Mouse (Mus musculus) lung, postnatal 14 days (tissue): ENCODE data around the gene Sbk2.

Source experiments
- DNase-seq: peaks from one replicate; pipeline ENCODE4 v3.0.0; 2021

The Sbk2 gene

GRCm38 (mm10) chr7:4950561-4951342 is 13.5 kb downstream of the Sbk2 start:
- no peak for DNase-seq

- no peak for DNase-seq
Measured at GRCm38 (mm10) chr7:4948386-4948785, 15.8 kb downstream of the Sbk2 start.

GRCm38 (mm10) chr7:4947855-4948254 is 16.4 kb downstream of the Sbk2 start:
- peak; percentile 64 for DNase-seq

- peak; percentile 97 for DNase-seq
Measured at GRCm38 (mm10) chr7:4943223-4943815, 20.9 kb downstream of the Sbk2 start.

- no peak for DNase-seq
Measured at GRCm38 (mm10) chr7:4942673-4943072, 21.5 kb downstream of the Sbk2 start.

- peak; percentile 89 for DNase-seq
Measured at GRCm38 (mm10) chr7:4940068-4940479, 24.1 kb downstream of the Sbk2 start.

GRCm38 (mm10) chr7:4938456-4938855 is 25.8 kb downstream of the Sbk2 start:
- DNase-seq = peak; percentile 87

GRCm38 (mm10) chr7:4937392-4937791 is 26.8 kb downstream of the Sbk2 start:
- no peak for DNase-seq

- DNase-seq = no peak
Measured at GRCm38 (mm10) chr7:4936832-4937231, 27.4 kb downstream of the Sbk2 start.

- no peak for DNase-seq
Measured at GRCm38 (mm10) chr7:4934160-4934914, 29.9 kb downstream of the Sbk2 start.

- no peak for DNase-seq
Measured at GRCm38 (mm10) chr7:4933103-4933502, 31.1 kb downstream of the Sbk2 start.

- no peak for DNase-seq
Measured at GRCm38 (mm10) chr7:4928323-4928722, 35.9 kb downstream of the Sbk2 start.

GRCm38 (mm10) chr7:4927711-4928110 is 36.5 kb downstream of the Sbk2 start:
- DNase-seq = no peak

GRCm38 (mm10) chr7:4926849-4927248 is 37.4 kb downstream of the Sbk2 start:
- DNase-seq = no peak

- peak; percentile 51 for DNase-seq
Measured at GRCm38 (mm10) chr7:4925441-4926381, 38.5 kb downstream of the Sbk2 start, which contains the start of gene Ssc5d. Ssc5d (plus strand) TSS chr7:4925785.

- DNase-seq = peak; percentile 50
Measured at GRCm38 (mm10) chr7:4924891-4925301, 39.3 kb downstream of the Sbk2 start.

- no peak for DNase-seq
Measured at GRCm38 (mm10) chr7:4924483-4924882, 39.7 kb downstream of the Sbk2 start.

GRCm38 (mm10) chr7:4923586-4924364 is 40.4 kb downstream of the Sbk2 start:
- peak; percentile 41 for DNase-seq

- no peak for DNase-seq
Measured at GRCm38 (mm10) chr7:4922931-4923565, 41.2 kb downstream of the Sbk2 start.

- peak; percentile 59 for DNase-seq
Measured at GRCm38 (mm10) chr7:4922508-4922907, 41.7 kb downstream of the Sbk2 start.

GRCm38 (mm10) chr7:4921824-4922482 is 42.3 kb downstream of the Sbk2 start, which contains the start of gene Nat14:
Nat14 (plus strand) TSS chr7:4922028.
- no peak for DNase-seq
